Mouse (Mus musculus) ES-E14 (cell line): ENCODE data around the gene Ppard. TPM values are rescaled to one million over a fixed set of nuclear protein-coding genes. Genes with fewer than 3 reads are reported as not detected.
A peak's percentile ranks its signal among the peaks of the same experiment; 100 is the strongest.

Source experiments
- DNase-seq: peaks from one replicate; pipeline ENCODE4 v3.0.0-alpha.2; 2013; ENCODE audit warnings: low read depth, low spot score
- H3K27ac ChIP-seq: 2 replicates; pipeline ENCODE4 v1.5.1; 2012; ENCODE audit warnings: low read depth, mild to moderate bottlenecking, low read length, moderate library complexity, mixed read lengths; ENCODE audit not compliant: poor library complexity, insufficient read depth, severe bottlenecking
- H3K36me3 ChIP-seq: 2 replicates; pipeline ENCODE4 v1.6.1; 2012; ENCODE audit warnings: mild to moderate bottlenecking, low read length, moderate library complexity, mixed read lengths; ENCODE audit not compliant: control insufficient read depth, poor library complexity, insufficient read depth, severe bottlenecking
- H3K4me1 ChIP-seq, 2 experiments: fragments of 150-350 bp in 1 of 2; sonication (generic) in 1 of 2; 2 replicates each; pipeline ENCODE4 v1.6.1; 2012; ENCODE audit warnings: low read length in 2 of 2, mild to moderate bottlenecking in 1 of 2, mixed read lengths in 1 of 2; ENCODE audit not compliant: control insufficient read depth in 2 of 2, insufficient read depth in 2 of 2, poor library complexity in 1 of 2
- H3K4me3 ChIP-seq, 2 experiments: fragments of 150-350 bp in 1 of 2; sonication (generic) in 1 of 2; 2 replicates each; pipeline ENCODE4 v1.5.1; 2012; ENCODE audit warnings: low read length in 2 of 2, low read depth in 1 of 2, mild to moderate bottlenecking in 1 of 2, mixed read lengths in 1 of 2; ENCODE audit not compliant: insufficient read depth in 1 of 2, poor library complexity in 1 of 2, severe bottlenecking in 1 of 2
- H3K9ac ChIP-seq: 2 replicates; pipeline ENCODE4 v1.6.1; 2012; ENCODE audit warnings: low read depth, mild to moderate bottlenecking, low read length, mixed read lengths; ENCODE audit not compliant: poor library complexity, insufficient read depth, severe bottlenecking
- H3K9me3 ChIP-seq: fragments of 150-350 bp; sonication (generic); 2 replicates; pipeline ENCODE4 v1.6.1; 2012; ENCODE audit warnings: low read depth, mild to moderate bottlenecking, low read length; ENCODE audit not compliant: control insufficient read depth, insufficient read depth
- CHD2 ChIP-seq: IDR thresholded peaks from 2 replicates; pipeline ENCODE4 v1.6.1; 2014; ENCODE audit warnings: mild to moderate bottlenecking, low read depth, low read length, inconsistent platforms
- HCFC1 ChIP-seq: IDR thresholded peaks from 2 replicates; pipeline ENCODE4 v1.6.1; 2012; ENCODE audit warnings: low read length, inconsistent platforms, borderline replicate concordance; ENCODE audit not compliant: insufficient read depth
- MAFK ChIP-seq: IDR thresholded peaks from 2 replicates; pipeline ENCODE4 v1.6.1; 2014; ENCODE audit warnings: mild to moderate bottlenecking, low read depth, low read length, inconsistent platforms; ENCODE audit not compliant: insufficient read depth
- ZC3H11A ChIP-seq: IDR thresholded peaks from 2 replicates; pipeline ENCODE4 v1.6.1; 2012; ENCODE audit warnings: low read depth, mild to moderate bottlenecking, inconsistent platforms, low read length, borderline replicate concordance
- ZNF384 ChIP-seq: IDR thresholded peaks from 2 replicates; pipeline ENCODE4 v1.6.1; 2012; ENCODE audit warnings: low read depth, low read length, inconsistent platforms
- in situ Hi-C, 2 experiments: fragments of 600-800 bp; cut with MboI; formaldehyde crosslinking; loops; one replicate each; pipeline ENCODE4 v1.15.1; 2025; ENCODE audit warnings: low sequenced_read_pairs in 2 of 2, inconsistent platforms in 1 of 2; ENCODE audit not compliant: unreplicated experiment in 2 of 2
- total RNA-seq: library from RNA; depleted of rRNA; stranded (reverse); fragments of 300-350 nt; gene quantifications from 2 replicates; pipeline ENCODE4 v1.2.3, GENCODE M21; 2012

Ppard gene
- total RNA-seq, 1 experiment = 6.7 TPM

DNA sequence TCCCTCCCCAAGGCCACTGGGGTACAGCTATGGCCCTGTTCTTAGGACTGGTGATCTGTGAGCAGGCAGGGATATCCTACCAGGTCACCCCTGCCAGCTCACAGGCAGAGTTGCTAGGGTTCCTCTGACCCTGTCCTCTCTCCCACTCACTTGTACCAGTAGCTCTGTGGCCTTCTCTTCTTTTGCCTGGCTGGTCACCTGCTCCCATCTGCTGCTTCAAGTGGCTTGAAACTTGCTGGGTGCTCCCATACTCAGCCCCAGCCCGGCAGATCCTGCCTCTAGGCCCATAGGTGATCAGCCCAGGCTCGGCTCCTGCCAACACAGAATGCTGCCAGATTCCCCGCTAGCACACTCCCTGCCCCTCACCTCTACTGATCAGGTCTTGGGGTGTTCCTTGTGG is 68.3 kb downstream of the Ppard start:
- peaks cover 2% of the 10 kb centered on the region; the same call in 1 of the 2 replicates for H3K36me3 ChIP-seq
- DNase-seq = no peak
- no peak overlapping the region for H3K4me3 ChIP-seq
- H3K9ac ChIP-seq = no peak overlapping the region
- peaks cover 1 to 30% of the 10 kb centered on the region in 2 experiments; a peak in 2 of 4 replicates for H3K4me1 ChIP-seq
- H3K9me3 ChIP-seq = no peaks in the 10 kb centered on the region
- no peak overlapping the region for H3K27ac ChIP-seq
- in situ Hi-C loops = no loop called here
- no peak for TF ChIP-seq ZNF384
- TF ChIP-seq ZC3H11A = no peak
- TF ChIP-seq HCFC1 = no peak
- no peak for TF ChIP-seq CHD2
- TF ChIP-seq MAFK = no peak

DNA sequence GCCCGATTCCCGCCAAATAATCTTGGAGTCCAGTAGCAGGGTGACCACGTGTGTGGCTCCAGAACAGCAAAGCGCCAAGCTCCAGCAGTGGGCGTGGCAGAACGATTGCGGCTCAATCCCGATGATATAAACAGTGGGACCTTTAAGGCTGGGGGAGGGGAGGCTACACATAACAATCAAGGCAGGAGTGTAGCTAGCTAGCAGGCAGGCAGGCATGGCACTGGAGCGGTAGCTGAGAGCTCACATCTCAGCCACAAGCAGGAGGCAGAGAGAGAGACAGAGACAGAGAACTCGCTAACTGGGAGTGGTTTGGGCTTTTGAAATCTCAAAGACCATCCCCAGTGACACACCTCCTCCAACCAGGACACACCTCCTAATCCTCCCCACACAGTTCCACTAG is 72.7 kb downstream of the Ppard start:
- H3K27ac ChIP-seq = no peak overlapping the region
- H3K9ac ChIP-seq = no peak overlapping the region
- in situ Hi-C loops = no loop called here
- TF ChIP-seq HCFC1 (no peak), MAFK (no peak), ZC3H11A (no peak), ZNF384 (no peak), CHD2 (no peak)
- H3K36me3 ChIP-seq = no peaks in the 10 kb centered on the region
- no peak for DNase-seq
- H3K4me1 ChIP-seq = peaks cover 1 to 17% of the 10 kb centered on the region in 2 experiments; a peak in 2 of 4 replicates
- H3K4me3 ChIP-seq = peak overlapping the region in 1 of 2 experiments; percentile 21; a peak in 1 of 4 replicates
- no peaks in the 10 kb centered on the region for H3K9me3 ChIP-seq

DNA sequence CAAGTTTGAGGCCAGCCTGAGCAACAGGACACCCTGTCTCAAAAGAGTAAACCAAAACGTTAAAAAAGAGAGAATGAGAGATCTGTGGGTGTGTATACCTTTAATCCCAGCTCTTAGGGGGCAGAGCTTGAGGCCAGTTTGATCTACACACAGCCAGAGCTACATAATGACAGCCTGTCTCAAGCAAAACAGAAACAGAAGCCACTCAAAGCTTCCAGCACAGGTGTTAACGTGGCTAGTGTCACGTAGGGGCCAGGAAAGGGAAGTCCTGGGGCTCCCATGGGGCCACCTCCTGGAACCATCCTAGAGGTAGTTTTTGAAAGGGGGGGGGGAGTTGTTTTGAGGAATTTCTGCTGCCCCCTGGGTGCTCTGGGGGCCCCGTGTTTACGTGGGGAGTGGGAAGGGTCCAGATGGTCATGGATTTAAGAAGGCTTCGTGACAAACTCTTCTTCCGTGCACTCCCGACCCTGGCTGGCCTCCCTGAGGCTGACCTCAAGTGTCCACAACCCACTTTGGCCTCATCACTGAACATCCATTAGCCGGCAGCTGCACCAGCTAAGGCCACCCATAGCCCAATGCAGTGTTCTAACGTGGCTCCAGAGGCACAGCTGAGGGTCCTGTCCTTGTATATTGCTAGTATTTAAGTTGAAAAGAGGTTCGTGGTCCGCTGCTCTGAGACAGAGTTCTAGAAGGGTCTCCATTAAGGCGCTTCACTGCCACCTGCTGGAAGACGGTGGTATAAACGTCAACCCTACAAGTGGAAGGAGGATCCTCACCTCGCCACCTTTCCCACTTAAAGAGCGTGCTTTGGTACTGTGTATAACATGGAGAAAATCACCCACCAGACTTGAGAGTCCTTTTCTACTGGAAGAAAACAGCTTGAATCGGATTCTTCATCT is 76.0 kb downstream of the Ppard start:
- Histone ChIP-seq H3K36me3 (no peaks in the 10 kb centered on the region), H3K4me1 (peaks cover 4 to 6% of the 10 kb centered on the region in 2 experiments; a peak in 1 of 4 replicates), H3K4me3 (no peak overlapping the region), H3K9ac (no peak overlapping the region), H3K27ac (no peak overlapping the region), H3K9me3 (no peaks in the 10 kb centered on the region)
- TF ChIP-seq ZC3H11A (peak; percentile 36; the same call in 1 of the 2 replicates), CHD2 (no peak)
- no peak for DNase-seq
- in situ Hi-C loops = no loop called here

DNA sequence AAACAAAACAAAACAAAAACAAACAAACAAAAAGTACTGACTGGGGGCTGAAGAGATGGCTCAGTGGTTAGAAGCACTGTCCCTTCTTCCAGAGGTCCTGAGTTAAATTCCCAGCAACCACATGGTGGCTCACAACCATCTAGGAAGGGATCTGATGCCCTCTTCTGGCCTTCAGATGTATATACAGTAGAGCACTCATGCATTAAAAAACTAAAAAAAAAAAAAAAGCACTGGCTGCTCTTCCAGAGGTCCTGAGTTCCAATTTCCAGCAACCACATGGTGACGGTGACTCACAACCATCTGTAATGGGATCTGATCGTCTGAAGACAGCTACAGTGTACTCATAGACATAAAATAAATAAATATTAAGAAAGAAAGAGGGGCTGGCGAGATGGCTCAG is 78.3 kb downstream of the Ppard start:
- Histone ChIP-seq H3K4me1 (peaks cover 2 to 6% of the 10 kb centered on the region in 2 experiments; a peak in 2 of 4 replicates), H3K4me3 (no peak overlapping the region), H3K9me3 (no peaks in the 10 kb centered on the region), H3K9ac (no peak overlapping the region), H3K36me3 (peaks cover under 1% of the 10 kb centered on the region; the same call in 1 of the 2 replicates), H3K27ac (no peak overlapping the region)
- in situ Hi-C loops = no loop called here
- DNase-seq = no peak
- TF ChIP-seq ZNF384 = peak; percentile 95
- TF ChIP-seq HCFC1 = no peak
